Mouse (Mus musculus) spleen, embryonic (tissue): Measurements from ENCODE around the gene Mfap3l.
"Not testable (repeated sequence)": the region's sequence is repeated elsewhere in the genome, so short reads cannot be mapped to it uniquely, and the experiment has no call there.

ENCODE experiments used
- CTCF ChIA-PET: fragments of 350-600 bp; sonication (Branson Sonifier 250); formaldehyde crosslinking; loops from one replicate; lab custom pipeline; 2022; lab: Charles Lee

Mfap3l gene

GRCm38 (mm10) chr8:60632250-60632932 lies at the start of gene Mfap3l:
Gene Mfap3l, plus strand, starts transcription at chr8:60632827.
- CTCF ChIA-PET = no interaction called here

GRCm38 (mm10) chr8:60583369-60583768 lies 49.3 kb upstream of the Mfap3l start:
- CTCF ChIA-PET = no interaction called here

GRCm38 (mm10) chr8:60591352-60592105 lies 41.1 kb upstream of the Mfap3l start:
- CTCF ChIA-PET = not testable (repeated sequence)

GRCm38 (mm10) chr8:60594761-60595160 lies 37.9 kb upstream of the Mfap3l start:
- CTCF ChIA-PET = no interaction called here

GRCm38 (mm10) chr8:60611580-60612111 lies 21.0 kb upstream of the Mfap3l start:
- CTCF ChIA-PET = interaction anchor here (0.7 kb wide), 1 partner anchor 143 kb away, joined by 4 read pairs; no protein-coding TSS in a partner anchor

- CTCF ChIA-PET = no interaction called here
Measured at GRCm38 (mm10) chr8:60616928-60617327, 15.7 kb upstream of the Mfap3l start.

- CTCF ChIA-PET = no interaction called here
Measured at GRCm38 (mm10) chr8:60621561-60621960, 11.1 kb upstream of the Mfap3l start.

- CTCF ChIA-PET = no interaction called here
Measured at GRCm38 (mm10) chr8:60622056-60622455, 10.6 kb upstream of the Mfap3l start.

GRCm38 (mm10) chr8:60623438-60623837 lies 9.2 kb upstream of the Mfap3l start:
- CTCF ChIA-PET = no interaction called here

- CTCF ChIA-PET = no interaction called here
Measured at GRCm38 (mm10) chr8:60624722-60625121, 7.9 kb upstream of the Mfap3l start.

- CTCF ChIA-PET = no interaction called here
Measured at GRCm38 (mm10) chr8:60627937-60628336, 4.7 kb upstream of the Mfap3l start.

GRCm38 (mm10) chr8:60629059-60629458 lies 3.6 kb upstream of the Mfap3l start:
- CTCF ChIA-PET = no interaction called here

- CTCF ChIA-PET = no interaction called here
Measured at GRCm38 (mm10) chr8:60631504-60631934, 1.1 kb upstream of the Mfap3l start.

- CTCF ChIA-PET = no interaction called here
Measured at GRCm38 (mm10) chr8:60632933-60633655, 467 bp downstream of the Mfap3l start.

- CTCF ChIA-PET = no interaction called here
Measured at GRCm38 (mm10) chr8:60634921-60635320, 2.3 kb downstream of the Mfap3l start.

GRCm38 (mm10) chr8:60635846-60636245 lies 3.2 kb downstream of the Mfap3l start:
- CTCF ChIA-PET = no interaction called here

GRCm38 (mm10) chr8:60640046-60640445 lies 7.4 kb downstream of the Mfap3l start:
- CTCF ChIA-PET = no interaction called here

- CTCF ChIA-PET = no interaction called here
Measured at GRCm38 (mm10) chr8:60643416-60644020, 10.9 kb downstream of the Mfap3l start.

GRCm38 (mm10) chr8:60645164-60645563 lies 12.5 kb downstream of the Mfap3l start:
- CTCF ChIA-PET = no interaction called here

GRCm38 (mm10) chr8:60645911-60646310 lies 13.3 kb downstream of the Mfap3l start:
- CTCF ChIA-PET = no interaction called here

GRCm38 (mm10) chr8:60647291-60647690 lies 14.7 kb downstream of the Mfap3l start:
- CTCF ChIA-PET = no interaction called here

GRCm38 (mm10) chr8:60649081-60649480 lies 16.5 kb downstream of the Mfap3l start:
- CTCF ChIA-PET = no interaction called here
